Mouse (Mus musculus): ENCODE measurements around the gene Cd300a. TPM values are rescaled to one million over a fixed set of nuclear protein-coding genes. Genes with fewer than 3 reads are reported as not detected.

The Cd300a gene
- 0.24 TPM for polyA plus RNA-seq (2014; fragmentation: Illumina TruSeq; extraction: RNeasy Lipid Tissue Mini Kit (QIAGEN cat#74804); ENCODE audit: low read depth, low replicate concordance)

DNA sequence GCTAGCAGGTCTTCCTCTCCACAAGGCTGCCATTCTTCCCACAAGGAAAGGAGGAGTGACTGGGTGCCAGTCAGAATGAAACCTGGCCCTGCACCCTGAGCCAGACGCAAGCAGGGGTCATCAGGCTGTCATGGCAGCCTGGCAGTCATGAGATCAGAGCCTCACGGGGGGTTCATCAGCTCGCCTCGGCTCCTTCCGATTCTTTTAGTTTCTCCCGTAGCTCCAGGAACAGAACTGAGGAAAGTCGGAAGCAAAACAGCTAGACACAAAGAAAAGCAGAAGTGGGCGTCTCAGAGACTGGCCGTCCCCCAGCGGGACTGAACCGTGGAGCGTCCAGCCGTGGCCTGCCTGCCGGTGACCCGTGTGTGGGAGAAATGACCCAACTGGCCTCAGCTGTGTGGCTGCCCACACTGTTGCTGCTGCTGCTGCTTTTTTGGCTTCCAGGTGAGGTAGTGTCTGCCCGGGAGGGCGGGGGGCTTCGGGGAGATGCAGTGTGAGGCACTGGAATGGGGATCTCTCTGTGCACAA lies at the start of gene Cd300a:
Gene Cd300a (plus strand): TSS at position 51 of the 528 bp plus-strand sequence.

DNA sequence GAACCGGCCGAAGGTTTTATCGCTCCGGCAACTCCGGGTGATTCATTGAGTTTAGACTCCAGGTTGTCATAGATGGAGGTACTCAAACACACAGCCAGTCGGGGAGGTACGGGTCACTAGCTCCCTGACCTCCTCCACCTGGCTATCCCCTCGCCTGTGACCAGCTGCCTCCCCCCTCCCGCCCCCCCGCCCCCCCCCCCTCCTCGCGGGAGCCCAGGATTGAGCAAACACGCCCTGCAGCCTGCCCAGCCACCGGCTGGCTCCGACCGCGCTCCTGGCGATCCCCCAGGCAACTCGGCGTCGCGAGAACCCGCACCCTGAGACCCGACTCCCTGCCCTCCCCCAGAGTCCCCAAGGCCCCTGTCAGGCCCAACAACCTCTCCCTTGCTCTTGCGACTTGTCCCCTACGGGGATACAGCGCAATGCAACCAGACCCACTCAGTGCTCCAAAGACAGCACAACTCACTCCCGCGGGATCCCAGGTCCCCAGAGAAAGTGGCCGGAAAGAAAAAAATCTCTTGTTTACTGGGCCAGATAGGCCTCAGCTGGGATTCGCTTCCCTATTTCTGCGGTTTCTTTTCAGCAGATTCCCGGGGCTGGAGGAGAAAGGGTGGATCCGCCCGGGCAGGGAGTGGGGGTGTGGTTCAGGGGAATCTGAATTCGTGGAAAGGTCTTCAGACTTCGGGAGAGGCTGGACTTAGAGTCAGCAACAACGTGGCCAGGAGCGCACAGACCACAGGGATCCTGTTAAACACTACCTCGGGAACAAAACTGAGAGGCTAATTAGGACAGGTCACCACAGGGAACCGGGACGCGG lies 39.2 kb upstream of the Cd300a start, which contains the start of gene Gprc5c:
Gene Gprc5c (plus strand): TSS at position 701 of the 817 bp plus-strand sequence.

DNA sequence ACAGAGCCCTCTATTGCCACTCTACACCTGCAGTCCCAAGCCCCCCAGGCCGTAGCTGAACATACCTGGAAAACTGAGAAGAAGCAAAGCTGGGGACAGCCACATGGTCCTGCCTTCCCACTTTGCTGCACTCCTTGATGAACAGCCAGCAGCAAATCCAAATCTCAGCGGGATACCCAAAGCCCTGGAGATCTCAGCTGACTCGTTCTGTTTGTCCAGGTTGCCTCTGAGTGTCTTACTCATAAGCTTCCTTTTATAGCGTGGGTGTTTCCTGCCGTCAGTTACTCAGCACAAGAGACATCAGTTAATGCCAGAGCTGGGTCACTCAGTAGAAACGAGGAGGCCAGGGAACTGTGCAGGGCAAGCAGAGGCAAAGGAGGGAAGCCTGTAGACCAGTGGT lies 44.3 kb downstream of the Cd300a start, which contains the start of gene Cd300lb:
Gene Cd300lb (minus strand): TSS at position 243 of the 400 bp plus-strand sequence.

Other genes with a start within 250 kb of the Cd300a start
- gene Rpl38, start 221.5 kb upstream of the Cd300a start, polyA plus RNA-seq (2014; fragmentation: Illumina TruSeq; extraction: RNeasy Lipid Tissue Mini Kit (QIAGEN cat#74804); ENCODE audit: low read depth, low replicate concordance) = 144 TPM
- gene Ttyh2, start 214.6 kb upstream of the Cd300a start, polyA plus RNA-seq (2014; fragmentation: Illumina TruSeq; extraction: RNeasy Lipid Tissue Mini Kit (QIAGEN cat#74804); ENCODE audit: low read depth, low replicate concordance) = 1.5 TPM
- 11.2 TPM for gene Dnaic2, start 162.6 kb upstream of the Cd300a start, polyA plus RNA-seq (2014; fragmentation: Illumina TruSeq; extraction: RNeasy Lipid Tissue Mini Kit (QIAGEN cat#74804); ENCODE audit: low read depth, low replicate concordance)
- 0.29 TPM for gene Kif19a, start 124.7 kb upstream of the Cd300a start, polyA plus RNA-seq (2014; fragmentation: Illumina TruSeq; extraction: RNeasy Lipid Tissue Mini Kit (QIAGEN cat#74804); ENCODE audit: low read depth, low replicate concordance)
- gene Btbd17, start 94.1 kb upstream of the Cd300a start, polyA plus RNA-seq (2014; fragmentation: Illumina TruSeq; extraction: RNeasy Lipid Tissue Mini Kit (QIAGEN cat#74804); ENCODE audit: low read depth, low replicate concordance) = not detected
- gene Gpr142, start 91.1 kb upstream of the Cd300a start, polyA plus RNA-seq (2014; fragmentation: Illumina TruSeq; extraction: RNeasy Lipid Tissue Mini Kit (QIAGEN cat#74804); ENCODE audit: low read depth, low replicate concordance) = not detected
- gene Gprc5c, start 38.9 kb upstream of the Cd300a start, polyA plus RNA-seq (2014; fragmentation: Illumina TruSeq; extraction: RNeasy Lipid Tissue Mini Kit (QIAGEN cat#74804); ENCODE audit: low read depth, low replicate concordance) = 0.07 TPM
- not detected for gene Cd300lb, start 44.3 kb downstream of the Cd300a start, polyA plus RNA-seq (2014; fragmentation: Illumina TruSeq; extraction: RNeasy Lipid Tissue Mini Kit (QIAGEN cat#74804); ENCODE audit: low read depth, low replicate concordance)
- gene Cd300c, start 79.1 kb downstream of the Cd300a start, polyA plus RNA-seq (2014; fragmentation: Illumina TruSeq; extraction: RNeasy Lipid Tissue Mini Kit (QIAGEN cat#74804); ENCODE audit: low read depth, low replicate concordance) = not detected
- gene Cd300ld, start 99.9 kb downstream of the Cd300a start, polyA plus RNA-seq (2014; fragmentation: Illumina TruSeq; extraction: RNeasy Lipid Tissue Mini Kit (QIAGEN cat#74804); ENCODE audit: low read depth, low replicate concordance) = 0.41 TPM
- 0.22 TPM for gene Cd300c2, start 111.8 kb downstream of the Cd300a start, polyA plus RNA-seq (2014; fragmentation: Illumina TruSeq; extraction: RNeasy Lipid Tissue Mini Kit (QIAGEN cat#74804); ENCODE audit: low read depth, low replicate concordance)
- not detected for gene Cd300ld2, start 126.2 kb downstream of the Cd300a start, polyA plus RNA-seq (2014; fragmentation: Illumina TruSeq; extraction: RNeasy Lipid Tissue Mini Kit (QIAGEN cat#74804); ENCODE audit: low read depth, low replicate concordance)
- gene Cd300ld4, start 137.0 kb downstream of the Cd300a start, polyA plus RNA-seq (2014; fragmentation: Illumina TruSeq; extraction: RNeasy Lipid Tissue Mini Kit (QIAGEN cat#74804); ENCODE audit: low read depth, low replicate concordance) = not detected
- 1.1 TPM for gene Cd300ld5, start 147.7 kb downstream of the Cd300a start, polyA plus RNA-seq (2014; fragmentation: Illumina TruSeq; extraction: RNeasy Lipid Tissue Mini Kit (QIAGEN cat#74804); ENCODE audit: low read depth, low replicate concordance)
- 1.1 TPM for gene Cd300ld3, start 158.4 kb downstream of the Cd300a start, polyA plus RNA-seq (2014; fragmentation: Illumina TruSeq; extraction: RNeasy Lipid Tissue Mini Kit (QIAGEN cat#74804); ENCODE audit: low read depth, low replicate concordance)
- not detected for gene Cd300e, start 172.1 kb downstream of the Cd300a start, polyA plus RNA-seq (2014; fragmentation: Illumina TruSeq; extraction: RNeasy Lipid Tissue Mini Kit (QIAGEN cat#74804); ENCODE audit: low read depth, low replicate concordance)
- not detected for gene Rab37, start 201.4 kb downstream of the Cd300a start, polyA plus RNA-seq (2014; fragmentation: Illumina TruSeq; extraction: RNeasy Lipid Tissue Mini Kit (QIAGEN cat#74804); ENCODE audit: low read depth, low replicate concordance)
- gene Cd300lf, start 244.0 kb downstream of the Cd300a start, polyA plus RNA-seq (2014; fragmentation: Illumina TruSeq; extraction: RNeasy Lipid Tissue Mini Kit (QIAGEN cat#74804); ENCODE audit: low read depth, low replicate concordance) = not detected